Mouse (Mus musculus) megakaryocyte, embryonic 14.5 days (primary cell): Measurements from ENCODE around the gene Slc7a14.

ENCODE experiments used
- FLI1 ChIP-seq: IDR thresholded peaks from 2 replicates; pipeline ENCODE4 v1.6.1; 2012; ENCODE audit warnings: low read length, inconsistent platforms, mixed read lengths
- GATA1 ChIP-seq: IDR thresholded peaks from 3 replicates; pipeline ENCODE4 v1.6.1; 2012; ENCODE audit warnings: mixed read lengths, low read length, inconsistent platforms, borderline replicate concordance

DNA sequence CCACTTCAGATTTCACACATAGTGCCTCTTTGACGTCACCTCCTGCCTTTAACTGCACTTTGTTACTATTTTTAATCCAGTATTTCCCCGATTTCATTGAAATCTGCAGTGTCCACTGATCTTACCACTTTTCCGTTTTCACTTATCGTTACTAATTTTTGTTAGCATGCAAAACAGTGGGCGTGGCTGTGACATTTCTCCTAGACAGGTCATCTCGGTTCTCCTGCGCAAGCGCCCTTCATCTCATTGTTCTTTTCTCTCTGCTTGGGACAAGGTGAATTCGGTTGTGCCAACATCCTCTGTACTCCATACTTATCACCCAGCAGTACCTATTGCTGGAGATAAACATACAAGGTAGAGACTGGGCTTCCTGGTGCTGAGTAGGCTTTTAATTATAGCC, 56.3 kb downstream of the Slc7a14 start:
- no peak for TF ChIP-seq GATA1
- no peak for TF ChIP-seq FLI1
